Mouse (Mus musculus): ENCODE measurements around the gene Smarcd1.

GRCm38 (mm10) chr15:99712666-99713559 is 11.0 kb downstream of the Smarcd1 start:
- TF ChIP-seq CTCF (IDR thresholded peaks at IDR 0.05; ENCODE audit: control insufficient read depth, insufficient read depth, insufficient replicate concordance, low read depth, low read length) (no peak), POLR2A (IDR thresholded peaks at IDR 0.05; ENCODE audit: control insufficient read depth, low read depth, low read length) (no peak)

All from testis, adult 2 months (tissue).